Mouse (Mus musculus): ENCODE data around the gene Gm12355.

- TF ChIP-seq POLR2A (IDR thresholded peaks at IDR 0.05; ENCODE audit: control insufficient read depth, low read depth, low read length) (no peak), CTCF (IDR thresholded peaks at IDR 0.05; ENCODE audit: control insufficient read depth, insufficient read depth, insufficient replicate concordance, low read depth, low read length) (no peak)
Measured at GRCm38 (mm10) chr11:98582030-98582388, 43.5 kb downstream of the Gm12355 start.

Data from testis, adult 2 months (tissue).